In genomic region chr13:26575890-26576543, GRCm38 (mm10) we compare ENCODE assay signal across 15 mouse cellular contexts.
A peak's percentile ranks its signal among the peaks of the same experiment; 100 is the strongest.
DNase-seq lines count a peak whose midpoint lies in the region; ATAC-seq and TF ChIP-seq lines count a peak whose summit lies in the region.
"Had no signal": no experiment of that assay in that cellular context is flagged by ENCODE, and none has a peak within 500 bp of the region (broad histone marks: within the 10 kb centered on the region; RNA-seq: fewer than 3 reads in every experiment).

No protein-coding gene starts in this region.

- H3K9me3 ChIP-seq in forebrain, postnatal 0 days (ENCODE audit: low read length), result no peaks in the 10 kb centered on the region
- H3K9me3 ChIP-seq: heart, embryonic 15.5 days; kidney, embryonic 15.5 days; liver, embryonic 13.5 days had no signal

- H3K36me3 ChIP-seq in forebrain, postnatal 0 days (ENCODE audit: insufficient read depth), result no peaks in the 10 kb centered on the region
- no peaks in the 10 kb centered on the region for H3K36me3 ChIP-seq in heart, adult 2 months (ENCODE audit: control insufficient read depth, insufficient read depth, low read length)
- H3K36me3 ChIP-seq: heart, embryonic 15.5 days; kidney, embryonic 15.5 days; liver, embryonic 13.5 days had no signal

- TF ChIP-seq CTCF in forebrain, postnatal 0 days (IDR thresholded peaks at IDR 0.05; ENCODE audit: low read depth), result no peak
- TF ChIP-seq CTCF in heart, adult 2 months (IDR thresholded peaks at IDR 0.05), result no peak

- peak; percentile 82 for ATAC-seq in forebrain, postnatal 0 days
- ATAC-seq: inflammation-experienced regulatory T-cells, adult 6 months had no signal

- H3K4me2 ChIP-seq in forebrain, postnatal 0 days (ENCODE audit: low read depth), result no peak overlapping the region
- H3K4me2 ChIP-seq: heart, embryonic 15.5 days; kidney, embryonic 15.5 days; liver, embryonic 13.5 days had no signal

- intact Hi-C loops in left cerebral cortex, postnatal 14 days (cut with DNase I), result no loop called here
- intact Hi-C loops in heart, adult 2 months (cut with DNase I), result no loop called here

- no peaks in the 10 kb centered on the region for H3K27me3 ChIP-seq in forebrain, postnatal 0 days (ENCODE audit: insufficient read depth, low read length)
- H3K27me3 ChIP-seq in heart, adult 2 months (ENCODE audit: control insufficient read depth, insufficient read depth, low read length), result no peaks in the 10 kb centered on the region
- H3K27me3 ChIP-seq: heart, embryonic 15.5 days; kidney, embryonic 15.5 days; liver, embryonic 13.5 days had no signal

- TF ChIP-seq POLR2A in heart, adult 2 months (IDR thresholded peaks at IDR 0.05; ENCODE audit: insufficient read depth, low read depth, low read length), result no peak

- H3K27ac ChIP-seq in forebrain, postnatal 0 days (ENCODE audit: low read depth, low read length), result peak overlapping the region; percentile 16; the same call in 1 of the 2 replicates
- H3K27ac ChIP-seq in heart, adult 2 months, result no peak overlapping the region
- H3K27ac ChIP-seq: heart, embryonic 15.5 days; kidney, embryonic 15.5 days; liver, embryonic 13.5 days had no signal

- no peaks in the 10 kb centered on the region for H3K79me2 ChIP-seq in heart, adult 2 months (replicated peaks; ENCODE audit: control insufficient read depth, insufficient read depth, low read length)

- H3K4me1 ChIP-seq in forebrain, postnatal 0 days (ENCODE audit: insufficient read depth), result no peaks in the 10 kb centered on the region
- no peaks in the 10 kb centered on the region for H3K4me1 ChIP-seq in heart, adult 2 months (ENCODE audit: control insufficient read depth, insufficient read depth, low read length)
- H3K4me1 ChIP-seq: heart, embryonic 15.5 days; kidney, embryonic 15.5 days; liver, embryonic 13.5 days had no signal

- DNase-seq in cerebellum, adult 9-10 months, result peak; percentile 5
- DNase-seq in cerebellum, adult 11-12 months, result no peak
- peak; percentile 14 for DNase-seq in left cerebral cortex, adult 11 months (ENCODE audit: low spot score)
- no peak for DNase-seq in left cerebral cortex, adult 18-20 months (ENCODE audit: low spot score in 2 of 2)
- peak; percentile 45 for DNase-seq in forebrain, postnatal 0 days
- peak; percentile 29 to 38 for DNase-seq in left cerebral cortex, postnatal 14 days (ENCODE audit: low spot score in 2 of 2)
- no peak for DNase-seq in spleen, postnatal 14 days (ENCODE audit: low spot score in 2 of 2)
- no peak for DNase-seq in heart, adult 2 months
- DNase-seq: adrenal gland, adult 8-10 months; liver, embryonic 13.5 days; lung, postnatal 36 days; right cerebral cortex, postnatal 4 days had no signal

- no peak overlapping the region for H3K9ac ChIP-seq in forebrain, postnatal 0 days
- no peak overlapping the region for H3K9ac ChIP-seq in heart, adult 2 months (ENCODE audit: low read depth, low read length)
- H3K9ac ChIP-seq: heart, embryonic 15.5 days; kidney, embryonic 15.5 days; liver, embryonic 13.5 days had no signal

- TF ChIP-seq EP300 in heart, adult 2 months (IDR thresholded peaks at IDR 0.05; ENCODE audit: insufficient read depth, low read depth, low read length), result no peak

- WGBS in forebrain, postnatal 0 days, result 12% methylated on average over 2 of the region's 2 CpGs
- WGBS in heart, adult 2 months, result 73% methylated on average over 2 of the region's 2 CpGs

- H3K4me3 ChIP-seq in forebrain, postnatal 0 days (ENCODE audit: low read depth, low read length), result no peak overlapping the region
- H3K4me3 ChIP-seq in heart, adult 2 months, result no peak overlapping the region
- H3K4me3 ChIP-seq: heart, embryonic 15.5 days; kidney, embryonic 15.5 days; liver, embryonic 13.5 days had no signal

Comparison
In these comparisons a context has a peak if more than half of its experiments do, and no peak if none do; other contexts are left out.
1. DNase-seq: peak in cerebellum, adult 9-10 months (single experiment), left cerebral cortex, adult 11 months (single experiment), forebrain, postnatal 0 days (single experiment) and left cerebral cortex, postnatal 14 days (2 of 2); none in cerebellum, adult 11-12 months (single experiment), left cerebral cortex, adult 18-20 months (0 of 2), spleen, postnatal 14 days (0 of 2) and heart, adult 2 months (0 of 2).